Mouse (Mus musculus) lung, adult 2 months (tissue): Measurements from ENCODE around the gene Dab2.

Source experiments
- CTCF ChIP-seq: fragments of 200-500 bp; IDR thresholded peaks from 2 replicates; pipeline ENCODE4 v1.5.1; 2011; ENCODE audit warnings: mild to moderate bottlenecking, low read length, control low read depth; ENCODE audit not compliant: insufficient read depth
- POLR2A ChIP-seq: fragments of 200-500 bp; IDR thresholded peaks from 2 replicates; pipeline ENCODE4 v1.6.1; 2011; ENCODE audit warnings: low read depth, mild to moderate bottlenecking, control low read depth, low read length, borderline replicate concordance; ENCODE audit errors: extremely low read depth

- TF ChIP-seq CTCF (no peak), POLR2A (no peak)
These were observed 109.4 kb downstream of the Dab2 start for GRCm38 (mm10) chr15:6409031-6409430.
